Mouse (Mus musculus): ENCODE measurements around the gene Zbtb40.

DNA sequence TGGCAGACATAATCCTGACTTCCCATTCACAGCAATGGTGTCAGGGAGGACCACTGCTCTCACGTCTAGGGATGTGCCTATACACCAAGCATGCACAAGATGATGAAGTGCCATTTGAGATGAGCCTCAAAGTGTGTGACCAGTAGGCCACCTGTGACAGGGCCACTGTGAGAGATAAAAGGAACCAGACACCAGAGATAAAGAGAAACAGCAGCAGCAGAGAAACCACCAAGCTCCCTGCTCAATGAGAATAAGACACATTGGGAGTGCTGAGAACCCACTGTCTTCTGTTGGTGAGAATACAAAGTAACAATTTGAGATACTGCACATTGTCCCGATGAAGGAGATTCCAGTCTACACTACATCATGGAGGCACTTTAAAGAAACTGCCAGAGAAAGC lies 23.5 kb downstream of the Zbtb40 start:
- TF ChIP-seq POLR2A (IDR thresholded peaks at IDR 0.05; ENCODE audit: low read depth, low read length) (no peak), CTCF (conservative IDR thresholded peaks at IDR 0.05; ENCODE audit: insufficient read depth, insufficient read length, low read depth, low read length) (no peak)

Data from kidney, adult 2 months (tissue).